Mouse (Mus musculus) cortical plate, adult 2 months (tissue): Measurements from ENCODE around the gene Eno1.

Source experiments
- CTCF ChIP-seq: fragments of 200-500 bp; IDR thresholded peaks from 2 replicates; pipeline ENCODE4 v1.5.1; 2011; ENCODE audit warnings: mild to moderate bottlenecking, control low read depth, low read length; ENCODE audit not compliant: insufficient read depth; ENCODE audit errors: extremely low read depth
- POLR2A ChIP-seq: fragments of 200-500 bp; IDR thresholded peaks from 2 replicates; pipeline ENCODE4 v1.6.1; 2011; ENCODE audit warnings: mild to moderate bottlenecking, low read length, control low read depth; ENCODE audit not compliant: insufficient read depth; ENCODE audit errors: extremely low read depth

DNA sequence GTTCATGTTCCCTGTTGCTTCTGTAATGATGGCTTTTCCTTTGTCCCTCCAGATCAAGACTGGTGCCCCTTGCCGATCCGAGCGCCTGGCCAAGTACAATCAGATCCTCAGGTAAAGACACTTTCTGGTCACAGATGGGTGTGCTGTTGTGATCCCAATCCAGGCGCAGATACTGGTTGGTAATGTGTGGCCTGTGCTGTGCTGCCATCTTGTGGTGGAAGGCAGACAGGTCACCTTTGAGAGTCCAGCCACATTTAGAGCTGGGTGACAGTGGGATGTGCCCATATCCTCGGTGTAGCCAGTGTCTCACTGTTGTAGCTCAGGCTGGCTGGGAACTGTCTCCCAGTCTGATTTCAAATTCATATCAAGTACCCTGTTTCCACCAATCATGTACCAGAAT, 11.5 kb downstream of the Eno1 start:
- TF ChIP-seq CTCF (peak; percentile 95), POLR2A (no peak)
